Mouse (Mus musculus) lung, adult 2 months (tissue): ENCODE data around the gene Pla2g2c.

Experiments used
- CTCF ChIP-seq: fragments of 200-500 bp; IDR thresholded peaks from 2 replicates; pipeline ENCODE4 v1.5.1; 2011; ENCODE audit warnings: mild to moderate bottlenecking, low read length, control low read depth; ENCODE audit not compliant: insufficient read depth
- POLR2A ChIP-seq: fragments of 200-500 bp; IDR thresholded peaks from 2 replicates; pipeline ENCODE4 v1.6.1; 2011; ENCODE audit warnings: low read depth, mild to moderate bottlenecking, control low read depth, low read length, borderline replicate concordance; ENCODE audit errors: extremely low read depth

GRCm38 (mm10) chr4:138708636-138709035 lies 16.0 kb upstream of the Pla2g2c start:
- peak; percentile 80 for TF ChIP-seq CTCF
- no peak for TF ChIP-seq POLR2A
